Mouse (Mus musculus) intestine, postnatal 0 days (tissue): ENCODE results near the gene Sema6d. TPM values are rescaled to one million over a fixed set of nuclear protein-coding genes. Genes with fewer than 3 reads are reported as not detected.

Experiments
- ATAC-seq: fragments of 200-750 bp; cut with Nextera tagmentation; 2 replicates; pipeline ENCODE4 v1.8.0; 2017; ENCODE audit warnings: mild to moderate bottlenecking, moderate TSS enrichment, moderate library complexity
- H3K27ac ChIP-seq: fragments of 300-500 bp; sonication (generic); 2 replicates; pipeline ENCODE4 v1.5.1; 2014; ENCODE audit warnings: mild to moderate bottlenecking, low read depth, low read length, moderate library complexity
- H3K27me3 ChIP-seq: fragments of 300-500 bp; sonication (generic); replicated peaks from 2 replicates; pipeline ENCODE4 v1.6.1; 2014; ENCODE audit warnings: low read length, mixed read lengths; ENCODE audit not compliant: control insufficient read depth, insufficient read depth
- H3K36me3 ChIP-seq: fragments of 300-500 bp; sonication (generic); 2 replicates; pipeline ENCODE4 v1.6.1; 2014; ENCODE audit warnings: mild to moderate bottlenecking, moderate library complexity; ENCODE audit not compliant: control insufficient read depth, insufficient read depth
- H3K4me1 ChIP-seq: fragments of 300-500 bp; sonication (generic); replicated peaks from 2 replicates; pipeline ENCODE4 v1.6.1; 2014; ENCODE audit warnings: antibody characterized with exemption, low read length, mixed read lengths; ENCODE audit not compliant: control insufficient read depth, insufficient read depth
- H3K4me2 ChIP-seq: fragments of 300-500 bp; sonication (generic); replicated peaks from 2 replicates; pipeline ENCODE4 v1.6.1; 2014; ENCODE audit warnings: low read depth, mild to moderate bottlenecking, moderate library complexity
- H3K4me3 ChIP-seq: fragments of 300-500 bp; sonication (generic); 2 replicates; pipeline ENCODE4 v1.5.1; 2014; ENCODE audit warnings: low read depth, low read length
- H3K9ac ChIP-seq: fragments of 300-500 bp; sonication (generic); 2 replicates; pipeline ENCODE4 v1.6.1; 2014; ENCODE audit warnings: mild to moderate bottlenecking, low read depth, low read length
- H3K9me3 ChIP-seq: fragments of 300-500 bp; sonication (generic); 2 replicates; pipeline ENCODE4 v1.6.1; 2016; ENCODE audit warnings: mixed run types; ENCODE audit not compliant: control insufficient read depth
- CTCF ChIP-seq: sonication (generic); IDR thresholded peaks from 2 replicates; pipeline ENCODE4 v1.5.1; 2016; ENCODE audit warnings: low read depth, mild to moderate bottlenecking, control low read depth, antibody characterized with exemption, moderate library complexity
- WGBS: fragments of 180-500 bp; shearing (Covaris S2); extraction: QIAGEN DNeasy Blood & Tissue Kit; methylation state at CpG from one replicate; pipeline ENCODE4 v1.1.7; 2014; 5-methylcytosine and 5-hydroxymethylcytosine counted together
- polyA plus RNA-seq: library from polyadenylated mRNA; unstranded; fragments of >200 nt; fragmentation: Nextera tagmentation; extraction: Ambion mirVana; gene quantifications from 2 replicates; pipeline ENCODE4 v1.2.1, GENCODE M21; 2015

Sema6d gene
- polyA plus RNA-seq, 1 experiment from 2014 or later: 10.4 TPM

- Histone ChIP-seq H3K4me2 (no peak overlapping the region), H3K4me1 (no peaks in the 10 kb centered on the region), H3K4me3 (no peak overlapping the region), H3K27me3 (no peaks in the 10 kb centered on the region), H3K9ac (no peak overlapping the region), H3K36me3 (no peaks in the 10 kb centered on the region), H3K9me3 (no peaks in the 10 kb centered on the region), H3K27ac (no peak overlapping the region)
- 83% methylated on average over 1 of the region's 1 CpGs for WGBS
- ATAC-seq: no peak
- no peak for TF ChIP-seq CTCF
These were observed 30.6 kb downstream of the Sema6d start for GRCm38 (mm10) chr2:124120355-124120754.

- H3K9ac ChIP-seq: no peak overlapping the region
- H3K27me3 ChIP-seq: no peaks in the 10 kb centered on the region
- no peaks in the 10 kb centered on the region for H3K9me3 ChIP-seq
- no peak overlapping the region for H3K4me2 ChIP-seq
- ATAC-seq: no peak
- no peaks in the 10 kb centered on the region for H3K36me3 ChIP-seq
- WGBS: 67% methylated on average over 2 of the region's 2 CpGs
- H3K4me1 ChIP-seq: no peaks in the 10 kb centered on the region
- TF ChIP-seq CTCF: no peak
- H3K4me3 ChIP-seq: no peak overlapping the region
- no peak overlapping the region for H3K27ac ChIP-seq
These were observed 31.8 kb downstream of the Sema6d start for GRCm38 (mm10) chr2:124121539-124121938.

- no peak for ATAC-seq
- Histone ChIP-seq H3K4me3 (no peak overlapping the region), H3K4me2 (no peak overlapping the region), H3K27me3 (no peaks in the 10 kb centered on the region), H3K27ac (no peak overlapping the region), H3K36me3 (no peaks in the 10 kb centered on the region), H3K4me1 (no peaks in the 10 kb centered on the region), H3K9me3 (no peaks in the 10 kb centered on the region), H3K9ac (no peak overlapping the region)
- WGBS: 86% methylated on average over 7 of the region's 7 CpGs
- TF ChIP-seq CTCF: no peak
These were observed 35.7 kb downstream of the Sema6d start for GRCm38 (mm10) chr2:124125504-124125903.

- no peaks in the 10 kb centered on the region for H3K9me3 ChIP-seq
- no peak overlapping the region for H3K4me3 ChIP-seq
- 33% methylated on average over 3 of the region's 3 CpGs for WGBS
- ATAC-seq: no peak
- H3K4me2 ChIP-seq: no peak overlapping the region
- H3K27ac ChIP-seq: no peak overlapping the region
- TF ChIP-seq CTCF: no peak
- H3K9ac ChIP-seq: no peak overlapping the region
- no peaks in the 10 kb centered on the region for H3K36me3 ChIP-seq
- no peaks in the 10 kb centered on the region for H3K4me1 ChIP-seq
- no peaks in the 10 kb centered on the region for H3K27me3 ChIP-seq
These were observed 37.1 kb downstream of the Sema6d start for GRCm38 (mm10) chr2:124126853-124127252.

- H3K4me2 ChIP-seq: no peak overlapping the region
- no peak overlapping the region for H3K27ac ChIP-seq
- H3K4me3 ChIP-seq: no peak overlapping the region
- H3K4me1 ChIP-seq: no peaks in the 10 kb centered on the region
- H3K9ac ChIP-seq: no peak overlapping the region
- no peaks in the 10 kb centered on the region for H3K36me3 ChIP-seq
- H3K9me3 ChIP-seq: no peaks in the 10 kb centered on the region
- 52% methylated on average over 2 of the region's 2 CpGs for WGBS
- ATAC-seq: no peak
- no peak for TF ChIP-seq CTCF
- no peaks in the 10 kb centered on the region for H3K27me3 ChIP-seq
These were observed 41.1 kb downstream of the Sema6d start for GRCm38 (mm10) chr2:124130876-124131275.

GRCm38 (mm10) chr2:124141510-124142044 lies 51.8 kb downstream of the Sema6d start:
- 63% methylated on average over 3 of the region's 3 CpGs for WGBS
- Histone ChIP-seq H3K4me1 (no peaks in the 10 kb centered on the region), H3K9ac (no peak overlapping the region), H3K4me2 (no peak overlapping the region), H3K4me3 (no peak overlapping the region), H3K36me3 (no peaks in the 10 kb centered on the region), H3K9me3 (no peaks in the 10 kb centered on the region), H3K27me3 (no peaks in the 10 kb centered on the region), H3K27ac (no peak overlapping the region)
- TF ChIP-seq CTCF: no peak
- ATAC-seq: no peak

GRCm38 (mm10) chr2:124145528-124145927 lies 55.8 kb downstream of the Sema6d start:
- no peak for ATAC-seq
- Histone ChIP-seq H3K4me1 (no peaks in the 10 kb centered on the region), H3K4me3 (no peak overlapping the region), H3K9me3 (no peaks in the 10 kb centered on the region), H3K27ac (no peak overlapping the region), H3K4me2 (no peak overlapping the region), H3K27me3 (no peaks in the 10 kb centered on the region), H3K9ac (no peak overlapping the region), H3K36me3 (no peaks in the 10 kb centered on the region)
- TF ChIP-seq CTCF: no peak
- WGBS: 30% methylated on average over 1 of the region's 1 CpGs
